Mouse (Mus musculus): ENCODE results near the gene Kcnip1.

The Kcnip1 gene

GRCm38 (mm10) chr11:33912151-33912571 lies 80.8 kb downstream of the Kcnip1 start:
- in situ Hi-C loops (cut with MboI, MseI) = loop anchor here (5.0 kb wide), 1 partner anchor 180 kb away; no protein-coding TSS in a partner anchor

GRCm38 (mm10) chr11:33910982-33911381 lies 82.0 kb downstream of the Kcnip1 start:
- in situ Hi-C loops (cut with MboI, MseI) = loop anchor here (5.0 kb wide), 1 partner anchor 179 kb away; no protein-coding TSS in a partner anchor

DNA sequence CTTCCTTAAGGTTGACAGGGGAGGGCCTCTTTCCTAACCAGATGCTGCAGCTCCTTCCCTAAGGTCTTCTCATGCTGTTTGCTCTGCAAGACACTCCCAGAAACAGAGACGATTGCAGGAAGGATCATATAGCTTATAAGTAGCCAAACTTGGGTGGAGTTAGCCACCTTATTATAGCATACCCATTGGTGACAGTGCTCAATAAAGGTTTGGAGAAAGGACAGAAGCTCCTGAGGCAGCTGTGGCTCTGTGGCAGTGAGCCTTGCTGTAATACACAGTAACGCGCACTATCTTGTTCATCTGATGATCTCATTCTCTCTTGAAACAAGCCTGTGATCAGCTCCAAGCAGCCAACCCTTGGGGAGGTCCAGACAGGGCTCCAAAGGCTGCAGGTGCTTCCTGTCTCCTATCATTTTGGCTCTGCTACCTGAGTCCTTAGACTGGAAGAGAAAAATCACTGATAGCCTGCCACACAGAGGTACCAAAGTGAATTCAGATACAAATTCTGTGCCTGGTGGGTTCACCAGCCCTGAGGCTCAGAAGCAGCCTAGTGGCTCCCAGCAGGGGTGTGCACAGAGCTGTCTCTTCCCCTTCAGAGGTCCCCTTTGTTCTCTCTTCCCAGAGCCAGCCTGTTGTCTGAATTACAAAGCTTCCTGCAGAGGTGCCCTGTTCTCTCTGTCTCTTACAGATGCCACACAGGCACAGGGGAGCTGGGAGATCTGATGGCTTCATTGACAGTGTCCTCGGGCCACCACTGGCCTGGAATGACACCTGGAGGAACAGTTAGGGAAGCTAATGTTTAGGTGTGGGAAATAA lies 84.4 kb downstream of the Kcnip1 start:
- in situ Hi-C loops (cut with MboI, MseI) = no loop called here

DNA sequence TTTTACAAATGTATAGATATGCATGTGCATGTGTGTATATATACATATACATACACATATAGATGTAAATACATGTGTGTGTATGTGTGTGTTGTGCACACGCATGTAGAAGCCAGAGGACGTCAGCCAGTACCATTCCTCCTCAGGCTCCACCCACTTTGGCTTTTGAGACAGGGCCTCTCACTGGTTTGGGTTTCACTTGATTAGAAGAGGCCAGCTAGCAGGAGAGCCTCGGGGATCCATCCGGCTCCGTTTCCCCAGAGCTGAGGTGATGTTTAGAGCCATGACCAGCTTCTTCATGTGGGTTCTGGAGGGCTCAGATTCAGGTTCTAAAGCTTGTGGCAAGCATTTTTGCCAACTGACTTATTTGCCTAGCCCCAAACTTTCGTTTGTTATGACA lies 89.5 kb downstream of the Kcnip1 start:
- in situ Hi-C loops (cut with MboI, MseI) = no loop called here

- in situ Hi-C loops (cut with MboI, MseI) = no loop called here
These were observed 90.6 kb downstream of the Kcnip1 start for GRCm38 (mm10) chr11:33902377-33902776.

DNA sequence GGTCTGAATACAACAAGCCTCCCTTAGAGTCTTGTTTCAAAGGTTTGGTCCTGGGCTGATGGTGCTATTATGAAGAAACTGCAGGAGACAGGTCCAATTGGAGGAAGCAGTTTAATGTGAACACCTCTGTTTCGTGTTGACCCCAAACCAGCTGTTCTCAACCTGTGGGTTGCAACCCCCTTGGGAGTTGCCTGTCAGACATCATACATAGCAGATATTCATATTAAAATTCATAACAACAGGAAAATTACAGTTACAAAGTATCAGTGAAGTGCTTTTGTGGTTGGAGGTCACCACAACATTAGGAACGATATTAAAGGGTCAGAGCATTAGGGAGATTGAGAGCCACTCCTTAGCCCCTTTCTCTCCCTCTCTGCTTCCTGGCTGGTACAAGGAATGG lies 91.2 kb downstream of the Kcnip1 start:
- in situ Hi-C loops (cut with MboI, MseI) = no loop called here

DNA sequence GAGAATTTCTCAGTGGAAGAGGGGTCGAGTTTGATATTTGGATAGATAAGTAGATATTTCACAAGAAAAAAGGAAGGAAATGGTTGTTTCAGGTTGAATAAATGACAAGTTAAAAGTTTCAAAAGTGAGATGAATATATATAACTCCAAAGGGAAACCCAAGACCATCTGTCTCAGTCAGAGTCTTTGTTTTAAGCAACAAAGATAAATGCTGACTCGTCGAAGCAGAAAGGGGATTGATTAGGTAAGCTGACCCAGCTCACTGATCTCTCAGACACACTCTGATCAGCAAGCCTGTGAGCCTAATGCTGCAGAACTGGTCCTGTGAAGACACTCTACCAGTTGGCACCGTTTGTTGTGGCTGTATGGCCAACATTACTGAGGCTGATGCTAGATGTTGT lies 101.9 kb downstream of the Kcnip1 start:
- in situ Hi-C loops (cut with MboI, MseI) = no loop called here

DNA sequence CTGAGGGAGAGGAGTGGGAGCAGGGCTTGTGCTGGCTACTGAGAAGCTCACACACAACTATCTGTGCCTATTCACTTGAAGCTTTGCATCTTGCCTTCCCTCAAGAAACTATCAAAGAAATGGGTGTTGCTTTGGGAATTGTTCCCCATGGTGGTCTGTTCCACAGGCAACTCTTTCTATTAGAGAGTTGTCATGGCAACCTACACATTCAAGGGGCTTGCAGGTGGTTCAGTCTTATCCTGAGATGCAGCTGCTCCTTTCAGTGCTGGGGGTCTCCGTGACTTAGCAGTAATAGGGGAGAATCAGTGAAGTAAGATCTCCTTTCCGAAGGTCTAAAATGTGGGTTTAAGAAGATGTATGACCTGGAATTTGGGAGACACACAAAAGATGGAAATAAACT lies 102.6 kb downstream of the Kcnip1 start:
- in situ Hi-C loops (cut with MboI, MseI) = no loop called here

DNA sequence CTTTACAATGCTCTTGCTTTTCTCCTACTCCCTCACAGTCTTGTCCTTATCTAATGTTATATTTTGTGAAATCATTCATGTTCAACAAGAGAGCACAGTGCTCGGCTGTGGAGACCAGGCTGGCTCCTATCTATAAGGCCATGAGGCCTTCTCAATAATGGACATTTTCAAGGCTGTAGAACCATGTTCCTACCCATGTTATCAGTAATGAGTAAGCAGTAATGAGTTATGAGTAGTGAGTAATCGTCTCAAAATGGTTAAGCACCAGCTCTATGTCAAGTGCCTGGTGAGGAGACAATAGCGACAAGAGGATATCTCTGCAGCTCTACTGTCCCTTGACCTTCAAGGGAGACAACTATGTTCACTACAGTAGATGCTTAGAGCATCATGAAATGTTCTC lies 105.3 kb downstream of the Kcnip1 start:
- in situ Hi-C loops (cut with MboI, MseI) = no loop called here

DNA sequence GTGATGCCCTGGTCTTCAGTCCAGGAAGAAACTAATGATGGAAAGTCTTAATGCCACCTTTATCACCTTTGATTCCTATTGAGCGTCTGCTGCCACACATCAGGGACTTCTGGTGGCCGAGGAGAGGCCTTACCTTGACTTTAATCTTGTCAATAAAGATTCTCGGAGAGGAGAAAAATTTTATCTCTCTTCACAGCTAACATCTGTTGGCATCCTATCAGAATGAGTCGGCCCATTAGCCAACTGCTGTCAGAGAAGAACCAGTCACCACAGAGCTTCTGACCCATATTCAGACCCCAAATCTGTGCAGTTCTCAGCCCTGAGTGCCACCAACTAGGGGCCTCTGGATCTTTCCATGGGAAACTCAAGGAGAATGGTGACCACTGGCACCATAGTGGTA lies 107.0 kb downstream of the Kcnip1 start:
- in situ Hi-C loops (cut with MboI, MseI) = no loop called here

GRCm38 (mm10) chr11:33882731-33883328 lies 110.1 kb downstream of the Kcnip1 start:
- in situ Hi-C loops (cut with MboI, MseI) = no loop called here

GRCm38 (mm10) chr11:33874925-33875324 lies 118.0 kb downstream of the Kcnip1 start:
- in situ Hi-C loops (cut with MboI, MseI) = no loop called here

DNA sequence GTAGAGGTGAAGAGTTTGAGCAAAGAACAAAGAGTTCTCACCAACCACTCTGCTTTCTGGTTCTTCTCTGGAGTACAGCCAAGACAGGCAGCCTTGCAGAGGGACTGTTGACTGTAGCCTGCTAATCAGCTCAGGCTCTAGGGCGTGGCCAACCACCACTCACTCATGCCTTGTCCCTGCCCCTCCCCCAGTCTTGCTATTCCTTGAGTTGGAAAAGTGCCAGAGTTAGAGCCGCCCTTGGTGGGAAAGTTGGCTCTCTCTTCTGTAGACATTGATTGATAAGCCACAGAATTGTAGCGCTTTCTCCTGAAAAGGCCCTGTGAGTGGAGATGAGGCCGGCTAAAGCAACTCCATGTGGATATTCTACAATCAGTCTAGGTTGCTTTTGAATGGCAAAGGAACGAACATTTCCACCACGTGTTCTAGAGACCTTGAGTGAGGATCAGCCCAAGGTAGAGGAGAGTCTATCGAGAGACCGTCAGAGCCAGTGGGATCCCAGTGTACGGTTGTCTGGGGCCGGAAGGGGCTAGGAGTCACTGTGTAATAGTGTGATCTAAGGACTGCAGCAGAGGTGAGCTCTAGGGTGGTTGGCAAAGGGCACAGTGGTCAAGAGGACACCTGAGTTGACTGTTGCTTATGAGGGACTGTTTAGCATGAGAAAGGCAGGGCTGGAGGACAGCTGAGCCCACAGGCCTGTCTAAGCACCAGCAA lies 119.7 kb downstream of the Kcnip1 start:
- in situ Hi-C loops (cut with MboI, MseI) = no loop called here

DNA sequence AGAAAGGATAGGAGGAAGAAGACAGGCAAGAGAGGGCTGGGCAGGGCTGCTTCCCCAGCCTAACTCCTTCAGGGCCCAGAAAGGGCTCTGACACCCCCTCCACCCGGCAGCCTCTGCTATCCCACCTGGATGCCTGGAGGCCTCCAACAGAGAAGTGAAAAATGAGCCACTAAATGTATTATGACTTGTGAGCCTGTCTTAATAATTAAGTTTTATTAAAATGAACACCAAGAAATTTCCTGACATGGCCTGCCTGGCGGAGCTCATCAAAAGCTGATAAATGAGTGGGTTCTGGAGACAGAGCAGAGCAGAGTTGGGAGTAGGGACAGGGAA lies 120.3 kb downstream of the Kcnip1 start:
- in situ Hi-C loops (cut with MboI, MseI) = no loop called here

DNA sequence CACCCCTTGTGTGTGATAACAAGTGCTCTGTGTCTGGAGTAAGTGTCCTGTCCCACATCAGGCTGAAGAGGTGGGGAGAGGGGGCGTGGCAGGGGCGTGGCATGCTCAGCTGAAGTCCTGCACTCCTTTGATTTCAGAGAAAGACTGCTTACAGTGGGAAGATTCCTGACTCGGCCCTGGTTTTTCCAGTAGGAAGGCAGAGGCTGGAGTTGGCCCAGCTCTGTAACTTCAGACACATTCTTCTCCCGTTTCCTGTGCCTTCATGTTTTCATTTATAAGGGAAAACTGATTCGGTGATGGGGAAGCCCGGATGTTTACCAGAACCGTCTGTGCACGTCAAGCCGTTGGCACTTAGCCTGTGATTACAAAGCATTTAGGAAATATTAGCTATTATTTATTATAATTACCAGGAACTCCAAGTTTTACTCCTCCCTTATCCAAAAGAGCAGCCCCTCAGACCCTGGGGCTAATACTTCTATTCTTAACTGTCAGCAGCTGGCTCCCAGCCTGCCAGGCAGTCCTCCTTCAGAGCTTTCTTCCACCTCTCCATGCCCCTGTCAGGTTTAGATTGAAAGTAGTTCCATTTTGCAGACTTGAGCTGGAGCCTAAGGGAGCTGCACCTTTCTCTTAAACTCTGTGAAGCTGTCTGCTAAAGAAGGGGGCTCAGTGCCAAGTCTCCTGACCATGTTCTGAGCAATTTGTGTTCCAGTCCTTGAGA lies 120.8 kb downstream of the Kcnip1 start:
- in situ Hi-C loops (cut with MboI, MseI) = no loop called here

DNA sequence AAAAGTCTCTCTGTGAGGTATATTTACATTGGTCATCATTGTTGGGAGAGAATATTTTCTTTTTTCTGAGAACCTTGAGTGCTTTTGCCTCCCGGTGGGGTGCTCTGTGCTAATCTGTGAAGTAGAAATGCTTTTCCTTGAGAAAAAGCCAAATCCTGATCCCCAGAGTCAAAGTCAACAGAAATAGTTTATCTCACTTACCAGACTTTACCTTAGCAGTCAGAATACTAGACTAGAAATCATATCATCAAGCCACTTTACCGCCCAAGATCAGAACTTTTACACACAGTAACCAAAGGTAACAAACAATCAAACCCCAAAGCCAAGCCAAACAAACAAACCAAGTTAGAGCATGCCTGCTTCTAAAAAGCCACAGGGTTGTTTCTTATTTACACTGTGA lies 122.7 kb downstream of the Kcnip1 start:
- in situ Hi-C loops (cut with MboI, MseI) = no loop called here

GRCm38 (mm10) chr11:33869559-33869958 lies 123.4 kb downstream of the Kcnip1 start:
- in situ Hi-C loops (cut with MboI, MseI) = no loop called here

DNA sequence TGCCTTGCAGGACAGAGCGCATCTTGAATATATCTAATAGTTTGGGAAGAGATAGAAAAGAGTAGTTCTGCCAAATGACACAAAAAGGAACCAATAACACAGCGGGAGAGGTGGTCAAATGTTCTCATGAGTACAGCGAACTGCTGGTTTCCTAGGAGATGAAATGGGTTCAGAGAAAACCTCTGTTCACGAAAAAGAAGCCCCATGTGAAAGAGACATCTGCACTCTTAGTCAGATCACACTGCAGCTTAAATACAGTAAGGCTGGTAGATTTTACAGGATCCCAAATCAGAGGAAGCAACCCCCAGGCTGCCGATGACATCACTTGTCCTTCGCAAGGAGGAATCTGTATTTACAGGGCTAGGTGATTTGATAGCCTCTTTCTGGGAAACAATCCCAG lies 126.2 kb downstream of the Kcnip1 start:
- in situ Hi-C loops (cut with MboI, MseI) = no loop called here

DNA sequence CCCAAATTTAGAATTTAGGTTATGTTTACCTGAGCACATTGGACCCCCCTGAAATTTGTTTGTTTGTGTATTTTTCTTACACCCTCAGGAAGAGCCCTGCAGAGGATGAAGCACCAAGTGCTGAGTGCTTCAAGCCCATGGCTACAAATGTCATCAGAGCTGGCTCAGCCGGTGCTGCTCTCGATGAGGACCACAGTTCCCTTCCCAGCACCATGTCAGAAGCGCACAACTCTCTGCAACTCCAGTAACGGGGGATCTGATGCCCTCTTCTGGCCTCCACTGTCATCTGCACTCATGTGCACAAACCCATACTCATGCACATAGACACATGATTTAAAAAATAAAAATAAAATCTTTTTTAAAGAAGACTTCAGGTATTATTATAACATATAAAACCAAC lies 128.7 kb downstream of the Kcnip1 start:
- in situ Hi-C loops (cut with MboI, MseI) = no loop called here

DNA sequence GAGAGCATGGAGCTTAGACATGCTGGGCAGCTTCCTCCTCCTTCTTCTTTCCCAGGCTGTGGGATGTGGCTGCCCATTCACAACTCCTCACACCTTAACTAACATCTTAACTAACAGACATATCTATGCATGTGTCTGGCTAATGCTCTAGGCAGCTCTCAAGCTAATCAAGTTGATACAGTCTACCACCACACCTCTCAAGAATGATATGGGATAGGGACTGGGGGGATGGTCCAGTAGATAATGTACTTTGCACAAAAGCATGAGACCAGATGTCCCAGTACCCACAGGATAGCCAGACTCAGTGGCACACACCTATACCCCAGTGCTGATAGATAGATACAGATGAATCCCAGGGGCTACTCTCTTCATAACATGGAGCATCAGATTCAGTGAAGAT lies 131.1 kb downstream of the Kcnip1 start:
- in situ Hi-C loops (cut with MboI, MseI) = no loop called here

GRCm38 (mm10) chr11:33860905-33861582 lies 131.9 kb downstream of the Kcnip1 start:
- in situ Hi-C loops (cut with MboI, MseI) = no loop called here

GRCm38 (mm10) chr11:33849614-33850013 lies 143.3 kb downstream of the Kcnip1 start:
- in situ Hi-C loops (cut with MboI, MseI) = no loop called here
